Mouse (Mus musculus) urinary bladder, postnatal 36 days (tissue): ENCODE data around the gene Ep300.
"Not testable (repeated sequence)": the region's sequence is repeated elsewhere in the genome, so short reads cannot be mapped to it uniquely, and the experiment has no call there.

ENCODE experiments used
- DNase-seq, 2 experiments: peaks; one replicate each; pipeline ENCODE4 v3.0.0; 2022; ENCODE audit warnings: low spot score in 2 of 2, mixed read lengths in 1 of 2

Gene Ep300

DNA sequence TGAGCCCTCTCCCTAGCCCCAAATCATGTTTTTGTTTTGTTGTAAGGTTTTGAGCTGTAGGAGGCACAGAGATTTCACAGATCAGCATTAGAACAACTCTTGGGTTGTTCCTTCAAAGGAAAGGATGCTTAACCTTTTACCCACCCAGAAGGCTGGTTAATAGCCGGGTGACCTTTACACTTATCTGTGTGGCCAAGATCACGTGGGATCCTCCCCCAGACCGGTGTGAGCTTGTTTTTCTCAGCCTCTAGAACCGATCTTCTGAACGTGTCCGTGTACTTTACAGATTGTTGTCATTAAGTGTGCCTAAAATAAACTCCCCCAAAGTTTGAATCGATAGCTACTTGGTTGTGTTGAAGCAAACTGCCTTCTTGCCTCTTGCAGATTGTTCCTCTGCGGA, 115.5 kb downstream of the Ep300 start:
- DNase-seq = peak in 1 of 2 experiments; percentile 36

- DNase-seq = not testable (repeated sequence)
These were observed 116.2 kb downstream of the Ep300 start for GRCm38 (mm10) chr15:81701350-81701749.
